Mouse (Mus musculus) macrophage (primary cell): ENCODE results near the gene Smarcc1. TPM values are rescaled to one million over a fixed set of nuclear protein-coding genes. Genes with fewer than 3 reads are reported as not detected.
"Not testable (repeated sequence)": the region's sequence is repeated elsewhere in the genome, so short reads cannot be mapped to it uniquely, and the experiment has no call there.

ENCODE experiments used
- H3K27ac ChIP-seq: fragments of 350-480 bp; formaldehyde crosslinking; 2 replicates; pipeline ENCODE4 v1.9.0; 2021
- H3K36me3 ChIP-seq: fragments of 350-480 bp; formaldehyde crosslinking; 2 replicates; pipeline ENCODE4 v1.9.0; 2021; ENCODE audit errors: inconsistent target
- H3K4me3 ChIP-seq: fragments of 350-480 bp; formaldehyde crosslinking; 2 replicates; pipeline ENCODE4 v1.9.0; 2021; ENCODE audit errors: inconsistent target
- H3K79me2 ChIP-seq: fragments of 350-480 bp; formaldehyde crosslinking; 2 replicates; pipeline ENCODE4 v1.9.0; 2021; ENCODE audit errors: inconsistent target
- WGBS: methylation state at CpG from one replicate; pipeline ENCODE4 v1.1.7; 2026; ENCODE audit warnings: inconsistent platforms; ENCODE audit not compliant: missing documents; 5-methylcytosine and 5-hydroxymethylcytosine counted together
- polyA plus RNA-seq: library from polyadenylated mRNA; stranded (reverse); fragments of 250-400 nt; gene quantifications from 3 replicates; pipeline ENCODE4 v1.2.4, GENCODE M21; 2018; ENCODE audit warnings: inconsistent platforms

Gene Smarcc1
- polyA plus RNA-seq, 1 experiment from 2014 or later: 35.3 TPM

DNA sequence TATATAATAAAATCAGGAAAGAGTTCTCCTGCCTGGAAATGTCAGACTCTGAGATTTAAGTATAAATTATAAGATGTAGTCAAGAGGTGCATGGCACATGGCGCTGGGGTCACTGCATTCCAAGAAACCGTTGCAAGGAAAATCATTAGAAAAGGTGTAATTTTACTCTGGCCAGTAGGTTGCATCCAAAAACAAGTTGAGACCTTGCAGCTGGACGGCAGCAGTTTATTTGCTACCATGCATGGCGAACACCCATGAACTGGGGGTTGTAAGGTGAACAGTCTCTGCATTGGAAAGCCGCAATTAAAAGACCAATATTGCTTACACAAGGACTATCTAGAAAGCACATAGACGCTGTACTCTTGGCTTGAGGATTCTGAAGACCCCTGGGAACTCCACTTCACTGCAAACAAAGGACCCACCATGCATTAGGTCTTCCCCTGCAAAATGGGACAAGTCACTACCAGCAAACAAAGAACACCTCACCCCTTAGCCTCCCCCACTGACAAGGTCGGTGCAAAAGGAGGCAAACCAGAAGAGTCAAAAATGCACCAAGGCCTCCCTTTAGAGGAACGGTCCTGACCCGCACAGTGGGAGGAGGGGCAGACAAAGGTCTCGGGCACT, 1.0 kb upstream of the Smarcc1 start:
- H3K4me3 ChIP-seq: peak overlapping the region; percentile 84
- peaks cover 24% of the 10 kb centered on the region for H3K36me3 ChIP-seq
- peaks cover 34% of the 10 kb centered on the region for H3K79me2 ChIP-seq
- H3K27ac ChIP-seq: peak overlapping the region; percentile 40; the same call in 1 of the 2 replicates
- 22% methylated on average over 10 of the region's 10 CpGs for WGBS

GRCm38 (mm10) chr9:110117779-110118139, 251 bp downstream of the Smarcc1 start, which contains the start of gene Dhx30:
Dhx30 (minus strand) TSS chr9:110117830.
- peak within 1 kb of the TSS; percentile 84 for H3K4me3 ChIP-seq
- peaks cover 34% of the 10 kb centered on the region for H3K79me2 ChIP-seq
- 0% methylated on average over 17 of the region's 17 CpGs for WGBS
- H3K27ac ChIP-seq: peak within 1 kb of the TSS; percentile 40
- H3K36me3 ChIP-seq: peaks cover 11% of the 10 kb centered on the region; the same call in 1 of the 2 replicates

DNA sequence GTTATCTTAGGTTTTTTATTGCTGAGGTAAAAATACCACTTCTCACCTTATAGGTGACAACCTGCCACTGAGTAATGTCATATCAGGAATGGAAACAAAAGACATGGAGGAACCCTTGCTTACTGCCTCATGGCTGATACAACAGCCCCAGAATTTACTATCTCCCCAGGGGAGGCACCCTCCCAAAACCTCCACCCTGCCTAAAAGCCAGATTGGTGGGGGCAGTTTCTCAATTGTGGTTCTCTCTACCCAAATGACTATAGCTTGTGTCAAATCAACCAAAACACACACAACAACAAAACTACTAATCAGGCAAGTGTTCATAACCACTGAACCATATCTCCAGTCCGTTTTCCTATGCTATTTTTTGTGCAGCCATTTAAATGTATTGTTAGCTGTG, 741 bp downstream of the Smarcc1 start:
- H3K36me3 ChIP-seq: peaks cover 6% of the 10 kb centered on the region; the same call in 1 of the 2 replicates
- peaks cover 34% of the 10 kb centered on the region for H3K79me2 ChIP-seq
- no peak overlapping the region for H3K27ac ChIP-seq
- 80% methylated on average over 1 of the region's 1 CpGs for WGBS
- peak overlapping the region; percentile 84 for H3K4me3 ChIP-seq

DNA sequence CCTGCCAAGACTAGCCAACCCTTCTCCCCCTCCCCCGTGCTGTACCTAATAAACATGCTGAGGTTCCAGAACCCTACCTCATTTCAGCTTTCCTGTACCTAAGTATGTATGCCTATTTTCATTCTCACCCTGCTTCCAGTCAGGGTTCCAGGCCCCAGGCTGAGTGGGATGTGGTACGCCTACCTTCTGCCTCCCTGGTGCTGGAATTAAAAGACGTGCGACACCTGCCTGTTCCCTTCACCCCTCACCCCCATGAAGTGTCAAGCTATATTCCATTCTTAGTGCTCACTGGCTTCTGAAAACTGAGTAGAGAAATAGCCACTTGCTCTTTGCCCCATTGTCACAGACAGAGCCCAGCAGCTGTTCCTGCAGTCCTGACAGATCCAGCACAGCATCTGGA, 3.9 kb downstream of the Smarcc1 start:
- Histone ChIP-seq H3K27ac (no peak overlapping the region), H3K4me3 (no peak overlapping the region), H3K79me2 (peaks cover 21% of the 10 kb centered on the region; the same call in 1 of the 2 replicates), H3K36me3 (no peaks in the 10 kb centered on the region)
- WGBS: 92% methylated on average over 3 of the region's 4 CpGs

DNA sequence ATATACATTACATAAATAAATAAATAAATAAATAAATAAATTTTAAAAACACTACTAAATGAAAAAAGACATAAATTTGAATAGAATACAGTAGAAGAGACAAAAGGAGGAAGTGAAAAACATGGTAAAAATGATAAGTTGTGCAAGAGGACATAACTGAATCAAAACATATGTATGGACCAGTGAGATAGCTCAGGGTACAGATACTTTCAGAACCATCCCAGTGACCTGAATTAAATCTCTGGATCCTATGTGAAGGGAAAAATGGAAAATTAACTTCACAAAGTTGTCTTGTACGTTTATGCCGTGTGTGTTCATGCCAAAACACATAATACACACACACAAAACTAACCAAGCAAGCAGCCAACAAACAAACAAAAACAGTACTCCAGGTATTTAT, 5.8 kb downstream of the Smarcc1 start:
- Histone ChIP-seq H3K27ac (no peak overlapping the region), H3K79me2 (peaks cover 11% of the 10 kb centered on the region; the same call in 1 of the 2 replicates), H3K36me3 (no peaks in the 10 kb centered on the region), H3K4me3 (no peak overlapping the region)
- WGBS: 72% methylated on average over 2 of the region's 2 CpGs

DNA sequence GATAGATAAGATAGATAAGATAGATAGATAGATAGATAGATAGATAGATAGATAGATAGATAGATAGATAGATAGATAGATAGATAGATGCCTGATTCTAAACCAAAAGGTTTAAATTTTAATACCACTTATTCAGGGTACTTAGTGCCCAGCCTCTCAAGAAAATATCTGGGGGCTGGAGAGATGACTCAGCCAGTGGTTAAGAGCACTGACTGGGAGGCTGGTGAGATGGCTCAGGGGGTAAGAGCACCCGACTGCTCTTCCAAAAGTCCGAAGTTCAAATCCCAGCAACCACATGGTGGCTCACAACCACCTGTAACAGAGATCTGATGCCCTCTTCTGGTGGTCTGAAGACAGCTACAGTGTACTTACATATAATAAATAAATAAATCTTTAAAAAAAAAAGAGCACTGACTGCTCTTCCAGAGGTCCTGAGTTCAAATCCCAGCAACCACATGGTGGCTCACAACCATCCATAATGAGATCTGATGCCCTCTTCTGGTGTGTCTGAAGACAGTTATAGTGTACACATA, 6.6 kb downstream of the Smarcc1 start:
- not testable (repeated sequence) for H3K36me3 ChIP-seq, H3K27ac ChIP-seq, H3K79me2 ChIP-seq, H3K4me3 ChIP-seq
- 66% methylated on average over 2 of the region's 2 CpGs for WGBS

DNA sequence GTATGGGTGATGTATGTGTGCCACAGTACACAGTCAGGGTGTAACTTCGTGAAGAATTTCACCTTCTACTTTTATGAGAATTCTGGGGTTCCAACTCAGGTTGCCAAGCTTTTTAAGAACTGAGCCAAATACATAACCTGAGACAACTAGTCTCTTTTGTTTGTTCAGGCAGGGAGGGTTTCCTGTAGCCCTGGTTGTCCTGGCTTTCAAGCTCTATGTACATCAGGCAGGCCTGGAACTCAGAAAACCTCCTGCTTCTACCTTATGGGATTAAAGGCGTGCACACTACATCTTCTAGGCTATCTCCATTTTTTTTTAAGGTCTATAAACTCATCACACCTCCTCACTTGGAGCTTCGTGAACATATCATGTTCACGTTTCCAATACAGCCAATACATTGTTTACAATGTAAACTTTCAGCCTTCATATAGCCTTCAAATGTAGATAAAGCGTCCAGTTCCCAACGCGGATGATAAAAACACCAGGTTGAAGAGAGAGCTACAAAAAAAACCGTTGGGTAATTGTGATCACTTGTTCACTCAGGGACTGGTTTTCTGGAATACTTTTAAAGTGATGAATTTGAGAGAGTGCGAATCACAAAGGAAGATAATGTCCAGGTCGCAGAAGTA, 13.5 kb downstream of the Smarcc1 start:
- 24% methylated on average over 10 of the region's 10 CpGs for WGBS
- peak overlapping the region; percentile 47 for H3K27ac ChIP-seq
- peak overlapping the region; percentile 41 for H3K4me3 ChIP-seq
- H3K36me3 ChIP-seq: 0 out of 2 replicates have a peak, but pooled peaks cover 4% of the 10 kb centered on the region
- H3K79me2 ChIP-seq: peaks cover 37% of the 10 kb centered on the region

- 0 out of 2 replicates have a peak, but pooled peaks cover 8% of the 10 kb centered on the region for H3K36me3 ChIP-seq
- H3K27ac ChIP-seq: peak overlapping the region; percentile 47
- WGBS: under 1% methylated on average over 61 of the region's 64 CpGs
- H3K4me3 ChIP-seq: peak overlapping the region; percentile 41
- peaks cover 44% of the 10 kb centered on the region for H3K79me2 ChIP-seq
Measured at GRCm38 (mm10) chr9:110131525-110132197, 14.2 kb downstream of the Smarcc1 start.

DNA sequence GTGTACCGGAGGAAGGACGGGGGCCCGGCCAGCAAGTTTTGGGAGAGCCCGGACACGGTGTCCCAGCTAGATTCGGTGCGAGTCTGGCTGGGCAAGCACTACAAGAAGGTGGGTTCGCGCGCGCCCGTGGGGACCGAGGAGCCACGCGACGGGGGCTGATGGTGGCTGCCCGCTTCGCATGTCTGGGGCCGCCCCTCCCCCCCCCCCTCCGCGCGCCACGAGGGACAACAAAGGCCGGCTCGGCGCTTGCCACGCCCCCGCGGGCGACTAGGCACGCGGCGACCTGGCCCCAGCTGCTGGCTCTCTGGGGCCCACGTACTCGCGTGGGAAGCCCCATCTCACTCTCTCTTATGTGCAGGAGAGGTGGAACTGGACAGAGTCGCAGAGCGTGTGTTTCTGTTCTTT, 14.7 kb downstream of the Smarcc1 start:
- WGBS: 1% methylated on average over 31 of the region's 38 CpGs

DNA sequence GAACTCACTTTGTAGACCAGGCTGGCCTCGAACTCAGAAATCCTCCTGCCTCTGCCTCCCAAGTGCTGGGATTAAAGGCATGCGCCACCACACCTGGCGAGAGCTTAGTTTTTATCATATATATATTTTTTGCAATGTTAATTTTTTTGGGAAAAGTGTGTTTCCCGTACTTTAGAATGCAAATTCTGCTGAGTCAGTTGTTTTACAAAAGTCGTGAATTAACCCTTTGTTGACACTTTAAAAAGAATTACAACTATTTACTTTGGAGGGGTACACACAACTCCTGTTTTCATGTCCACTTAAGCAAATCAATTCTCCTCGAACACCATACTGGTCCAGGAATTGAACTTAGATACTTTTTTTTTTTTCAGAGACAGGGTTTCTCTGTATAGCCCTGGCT, 15.4 kb downstream of the Smarcc1 start:
- H3K27ac ChIP-seq: no peak overlapping the region
- 43% methylated on average over 6 of the region's 6 CpGs for WGBS
- H3K36me3 ChIP-seq: 0 out of 2 replicates have a peak, but pooled peaks cover 8% of the 10 kb centered on the region
- H3K79me2 ChIP-seq: peaks cover 57% of the 10 kb centered on the region
- H3K4me3 ChIP-seq: peak overlapping the region; percentile 33

More for the DNA sequence above, 14.7 kb downstream of the Smarcc1 start:
- H3K36me3 ChIP-seq: 0 out of 2 replicates have a peak, but pooled peaks cover 8% of the 10 kb centered on the region
- peaks cover 49% of the 10 kb centered on the region for H3K79me2 ChIP-seq
- no peak overlapping the region for H3K27ac ChIP-seq
- H3K4me3 ChIP-seq: peak overlapping the region; percentile 33

- 69% methylated on average over 5 of the region's 5 CpGs for WGBS
- no peak overlapping the region for H3K4me3 ChIP-seq
- 0 out of 2 replicates have a peak, but pooled peaks cover 8% of the 10 kb centered on the region for H3K36me3 ChIP-seq
- H3K27ac ChIP-seq: no peak overlapping the region
- peaks cover 62% of the 10 kb centered on the region for H3K79me2 ChIP-seq
Measured at GRCm38 (mm10) chr9:110134176-110134575, 16.7 kb downstream of the Smarcc1 start.

- Histone ChIP-seq H3K27ac (no peak overlapping the region), H3K4me3 (no peak overlapping the region), H3K36me3 (0 out of 2 replicates have a peak, but pooled peaks cover 8% of the 10 kb centered on the region), H3K79me2 (peaks cover 68% of the 10 kb centered on the region)
- 75% methylated on average over 4 of the region's 4 CpGs for WGBS
Measured at GRCm38 (mm10) chr9:110139119-110139518, 21.6 kb downstream of the Smarcc1 start.

GRCm38 (mm10) chr9:110142097-110142496, 24.6 kb downstream of the Smarcc1 start:
- WGBS: no CpG with 5 or more reads among the region's 1 CpGs
- Histone ChIP-seq H3K4me3 (no peak overlapping the region), H3K27ac (no peak overlapping the region), H3K36me3 (peaks cover 2% of the 10 kb centered on the region; the same call in 1 of the 2 replicates), H3K79me2 (peaks cover 38% of the 10 kb centered on the region)

DNA sequence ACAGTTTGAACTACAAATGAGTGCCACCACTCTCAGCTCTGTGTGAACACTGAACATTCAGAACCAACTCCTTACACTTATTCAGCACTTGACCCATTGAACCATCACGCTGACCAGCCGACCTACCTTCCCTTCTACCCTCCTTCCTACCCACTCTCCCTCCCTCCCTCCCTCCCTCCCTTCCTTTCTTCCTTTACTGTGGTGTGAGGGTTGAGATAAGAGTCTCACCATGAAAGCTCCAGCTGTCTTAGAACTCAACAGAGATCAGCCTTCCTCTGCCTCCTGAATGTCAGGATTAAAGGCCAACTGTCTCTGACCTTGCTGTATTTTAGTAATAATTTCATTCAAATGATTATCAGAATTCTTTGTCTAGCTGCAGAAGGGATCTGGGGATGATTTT, 31.1 kb downstream of the Smarcc1 start:
- H3K27ac ChIP-seq: no peak overlapping the region
- WGBS: 73% methylated on average over 2 of the region's 2 CpGs
- peaks cover 20% of the 10 kb centered on the region; the same call in 1 of the 2 replicates for H3K36me3 ChIP-seq
- H3K4me3 ChIP-seq: no peak overlapping the region
- no peaks in the 10 kb centered on the region; the same call in 1 of the 2 replicates for H3K79me2 ChIP-seq
